Mouse (Mus musculus) MEL (cell line): Measurements from ENCODE around the gene Ctsw. TPM values are rescaled to one million over a fixed set of nuclear protein-coding genes. Genes with fewer than 3 reads are reported as not detected.
A peak's percentile ranks its signal among the peaks of the same experiment; 100 is the strongest.

Source experiments
- DNase-seq: peaks from one replicate; pipeline ENCODE4 v3.0.0; 2011; ENCODE audit warnings: low read depth, low spot score
- H3K27ac ChIP-seq: 2 replicates; pipeline ENCODE4 v1.5.1; 2012; ENCODE audit warnings: low read depth, mild to moderate bottlenecking, control low read depth, low read length, moderate library complexity; ENCODE audit not compliant: control insufficient read depth
- H3K27me3 ChIP-seq, 2 experiments: fragments of 150-350 bp in 1 of 2; sonication (generic) in 1 of 2; 2 replicates each; pipeline ENCODE4 v1.6.1; 2012; ENCODE audit warnings: low read length in 2 of 2, mild to moderate bottlenecking in 2 of 2, improper control_type of control experiment in 1 of 2, moderate library complexity in 1 of 2; ENCODE audit not compliant: insufficient read depth in 2 of 2, control insufficient read depth in 1 of 2
- H3K36me3 ChIP-seq, 2 experiments: 2 replicates each; pipeline ENCODE4 v1.6.1; 2012 to 2014; ENCODE audit warnings: low read length in 2 of 2, improper control_type of control experiment in 1 of 2, inconsistent platforms in 1 of 2, mild to moderate bottlenecking in 1 of 2; ENCODE audit not compliant: insufficient read depth in 2 of 2, control insufficient read depth in 1 of 2
- H3K4me1 ChIP-seq, 2 experiments: fragments of 150-350 bp in 1 of 2; sonication (generic) in 1 of 2; 2 replicates each; pipeline ENCODE4 v1.6.1; 2012; ENCODE audit warnings: low read length in 2 of 2, improper control_type of control experiment in 1 of 2, mild to moderate bottlenecking in 1 of 2; ENCODE audit not compliant: insufficient read depth in 2 of 2, control insufficient read depth in 1 of 2
- H3K4me3 ChIP-seq, 2 experiments: fragments of 150-350 bp in 1 of 2; sonication (generic) in 1 of 2; 2 replicates each; pipeline ENCODE4 v1.5.1; 2012; ENCODE audit warnings: low read depth in 2 of 2, low read length in 2 of 2, mild to moderate bottlenecking in 2 of 2, moderate library complexity in 2 of 2, control low read depth in 1 of 2, improper control_type of control experiment in 1 of 2; ENCODE audit not compliant: control insufficient read depth in 1 of 2, insufficient read depth in 1 of 2
- H3K79me2 ChIP-seq: 2 replicates; pipeline ENCODE4 v1.6.1; 2012; ENCODE audit warnings: mild to moderate bottlenecking, low read length, moderate library complexity; ENCODE audit not compliant: control insufficient read depth, poor library complexity, insufficient read depth
- H3K9ac ChIP-seq: 2 replicates; pipeline ENCODE4 v1.6.1; 2012; ENCODE audit warnings: low read depth, mild to moderate bottlenecking, control low read depth, low read length, moderate library complexity; ENCODE audit not compliant: control insufficient read depth, poor library complexity, severe bottlenecking
- H3K9me3 ChIP-seq: fragments of 150-350 bp; sonication (generic); replicated peaks from 2 replicates; pipeline ENCODE4 v1.6.1; 2012; ENCODE audit warnings: mild to moderate bottlenecking, low read length, improper control_type of control experiment, moderate library complexity; ENCODE audit not compliant: insufficient read depth
- BHLHE40 ChIP-seq: IDR thresholded peaks from 2 replicates; pipeline ENCODE4 v1.6.1; 2012; ENCODE audit warnings: low read depth, mild to moderate bottlenecking, inconsistent platforms, low read length, improper control_type of control experiment, borderline replicate concordance
- CHD1 ChIP-seq: IDR thresholded peaks from 2 replicates; pipeline ENCODE4 v1.6.1; 2012; ENCODE audit warnings: low read depth, mild to moderate bottlenecking, inconsistent platforms, low read length, improper control_type of control experiment
- CHD2 ChIP-seq: IDR thresholded peaks from 2 replicates; pipeline ENCODE4 v1.6.1; 2011; ENCODE audit warnings: low read length, improper control_type of control experiment
- CTCF ChIP-seq, 3 experiments: IDR thresholded peaks in 2 of 3; conservative IDR thresholded peaks in 1 of 3; 2 replicates each; pipeline ENCODE4 v1.5.1; 2011 to 2012; ENCODE audit warnings: low read length in 3 of 3, low read depth in 2 of 3, mild to moderate bottlenecking in 2 of 3, improper control_type of control experiment in 1 of 3, inconsistent platforms in 1 of 3, mixed read lengths in 1 of 3, moderate library complexity in 1 of 3; ENCODE audit not compliant: control insufficient read depth in 1 of 3, insufficient read depth in 1 of 3, poor library complexity in 1 of 3, severe bottlenecking in 1 of 3
- E2F4 ChIP-seq: IDR thresholded peaks from 2 replicates; pipeline ENCODE4 v1.6.1; 2011; ENCODE audit warnings: low read depth, low read length, improper control_type of control experiment, borderline replicate concordance
- ELF1 ChIP-seq: IDR thresholded peaks from 2 replicates; pipeline ENCODE4 v1.6.1; 2014; ENCODE audit warnings: low read depth, mild to moderate bottlenecking, inconsistent platforms, low read length, improper control_type of control experiment, moderate library complexity
- ETS1 ChIP-seq: IDR thresholded peaks from 2 replicates; pipeline ENCODE4 v1.6.1; 2012; ENCODE audit warnings: low read depth, mild to moderate bottlenecking, inconsistent platforms, low read length, improper control_type of control experiment, moderate library complexity
- GABPA ChIP-seq: IDR thresholded peaks from 2 replicates; pipeline ENCODE4 v1.6.1; 2012; ENCODE audit warnings: low read depth, mild to moderate bottlenecking, inconsistent platforms, low read length, improper control_type of control experiment, moderate library complexity
- GATA1 ChIP-seq: IDR thresholded peaks from 2 replicates; pipeline ENCODE4 v1.6.1; 2011; ENCODE audit warnings: low read depth, low read length, improper control_type of control experiment
- HCFC1 ChIP-seq: IDR thresholded peaks from 2 replicates; pipeline ENCODE4 v1.6.1; 2012; ENCODE audit warnings: low read depth, mild to moderate bottlenecking, inconsistent platforms, low read length, improper control_type of control experiment, moderate library complexity
- JUND ChIP-seq: IDR thresholded peaks from 2 replicates; pipeline ENCODE4 v1.6.1; 2011; ENCODE audit warnings: low read depth, mild to moderate bottlenecking, improper control_type of control experiment, low read length
- KAT2A ChIP-seq: conservative IDR thresholded peaks from 2 replicates; pipeline ENCODE4 v1.6.1; 2012; ENCODE audit warnings: low read depth, low read length, improper control_type of control experiment, inconsistent platforms
- MAFK ChIP-seq: IDR thresholded peaks from 2 replicates; pipeline ENCODE4 v1.6.1; 2011; ENCODE audit warnings: low read depth, mild to moderate bottlenecking, low read length, improper control_type of control experiment, borderline replicate concordance
- MAX ChIP-seq: IDR thresholded peaks from 2 replicates; pipeline ENCODE4 v1.6.1; 2011; ENCODE audit warnings: low read length, improper control_type of control experiment
- MAZ ChIP-seq: IDR thresholded peaks from 2 replicates; pipeline ENCODE4 v1.6.1; 2012; ENCODE audit warnings: low read depth, mild to moderate bottlenecking, inconsistent platforms, low read length, improper control_type of control experiment
- MEF2A ChIP-seq: IDR thresholded peaks from 2 replicates; pipeline ENCODE4 v1.6.1; 2014; ENCODE audit warnings: low read depth, mild to moderate bottlenecking, inconsistent platforms, low read length, improper control_type of control experiment; ENCODE audit not compliant: poor library complexity, insufficient replicate concordance, severe bottlenecking; ENCODE audit errors: extremely low read depth
- MXI1 ChIP-seq: IDR thresholded peaks from 2 replicates; pipeline ENCODE4 v1.6.1; 2011; ENCODE audit warnings: mild to moderate bottlenecking, low read depth, low read length, improper control_type of control experiment
- MYC ChIP-seq: IDR thresholded peaks from 2 replicates; pipeline ENCODE4 v1.6.1; 2011; ENCODE audit warnings: low read depth, mild to moderate bottlenecking, low read length, improper control_type of control experiment, moderate library complexity
- NRF1 ChIP-seq: IDR thresholded peaks from 2 replicates; pipeline ENCODE4 v1.6.1; 2014; ENCODE audit warnings: low read depth, mild to moderate bottlenecking, inconsistent platforms, low read length, improper control_type of control experiment, moderate library complexity; ENCODE audit not compliant: poor library complexity, insufficient read depth, severe bottlenecking
- POLR2A ChIP-seq, 2 experiments: IDR thresholded peaks; 2 replicates each; pipeline ENCODE4 v1.6.1; 2011 to 2012; ENCODE audit warnings: low read length in 2 of 2, mild to moderate bottlenecking in 2 of 2, control low read depth in 1 of 2, improper control_type of control experiment in 1 of 2, low read depth in 1 of 2, moderate library complexity in 1 of 2; ENCODE audit not compliant: control insufficient read depth in 1 of 2, insufficient read depth in 1 of 2, poor library complexity in 1 of 2
- RAD21 ChIP-seq: IDR thresholded peaks from 2 replicates; pipeline ENCODE4 v1.6.1; 2011; ENCODE audit warnings: mild to moderate bottlenecking, low read depth, low read length, improper control_type of control experiment
- RCOR1 ChIP-seq: IDR thresholded peaks from 2 replicates; pipeline ENCODE4 v1.6.1; 2012; ENCODE audit warnings: low read depth, mild to moderate bottlenecking, inconsistent platforms, low read length, improper control_type of control experiment
- SIN3A ChIP-seq: IDR thresholded peaks from 2 replicates; pipeline ENCODE4 v1.6.1; 2012; ENCODE audit warnings: low read length, improper control_type of control experiment, inconsistent platforms
- SMC3 ChIP-seq: IDR thresholded peaks from 2 replicates; pipeline ENCODE4 v1.6.1; 2011; ENCODE audit warnings: low read depth, low read length, improper control_type of control experiment
- TAL1 ChIP-seq: IDR thresholded peaks from 2 replicates; pipeline ENCODE4 v1.6.1; 2012; ENCODE audit warnings: mild to moderate bottlenecking, inconsistent platforms, low read length, moderate library complexity, mixed read lengths
- TBP ChIP-seq: IDR thresholded peaks from 2 replicates; pipeline ENCODE4 v1.8.0; 2011; ENCODE audit warnings: low read depth, low read length, improper control_type of control experiment
- UBTF ChIP-seq: IDR thresholded peaks from 2 replicates; pipeline ENCODE4 v1.6.1; 2012; ENCODE audit warnings: low read depth, mild to moderate bottlenecking, inconsistent platforms, low read length, improper control_type of control experiment, moderate library complexity, borderline replicate concordance; ENCODE audit not compliant: insufficient read depth
- USF2 ChIP-seq, 2 experiments: IDR thresholded peaks; 2 replicates each; pipeline ENCODE4 v1.6.1; 2011 to 2012; ENCODE audit warnings: improper control_type of control experiment in 2 of 2, low read length in 2 of 2, borderline replicate concordance in 1 of 2, inconsistent platforms in 1 of 2, low read depth in 1 of 2, mild to moderate bottlenecking in 1 of 2; ENCODE audit not compliant: insufficient read depth in 1 of 2
- ZC3H11A ChIP-seq: IDR thresholded peaks from 2 replicates; pipeline ENCODE4 v1.6.1; 2012; ENCODE audit warnings: low read depth, mild to moderate bottlenecking, inconsistent platforms, low read length, improper control_type of control experiment
- ZKSCAN1 ChIP-seq: IDR thresholded peaks from 2 replicates; pipeline ENCODE4 v1.6.1; 2012; ENCODE audit warnings: low read depth, mild to moderate bottlenecking, inconsistent platforms, low read length, improper control_type of control experiment, moderate library complexity
- ZMIZ1 ChIP-seq: IDR thresholded peaks from 2 replicates; pipeline ENCODE4 v1.6.1; 2012; ENCODE audit warnings: low read depth, mild to moderate bottlenecking, inconsistent platforms, low read length, improper control_type of control experiment, moderate library complexity
- ZNF384 ChIP-seq: IDR thresholded peaks from 2 replicates; pipeline ENCODE4 v1.6.1; 2012; ENCODE audit warnings: low read depth, mild to moderate bottlenecking, inconsistent platforms, low read length, improper control_type of control experiment
- polyA plus RNA-seq, 2 experiments: library from polyadenylated mRNA; stranded (reverse) in 1 of 2; unstranded in 1 of 2; fragments of >175 nt in 1 of 2; fragments of >200 nt in 1 of 2; gene quantifications; 2 replicates each; pipeline versions ENCODE4 v1.2.1 to v1.2.4; 2012; ENCODE audit warnings: low replicate concordance in 2 of 2, low read depth in 1 of 2; ENCODE audit not compliant: insufficient read length in 2 of 2, insufficient read depth in 1 of 2, missing spikeins in 1 of 2
- total RNA-seq: library from RNA; depleted of rRNA; stranded (reverse); fragments of 300-350 nt; gene quantifications from 2 replicates; pipeline ENCODE4 v1.2.3, GENCODE M21; 2012

Ctsw gene
- total and polyA plus RNA-seq, 3 experiments, result 0.15 to 0.39 TPM; not detected in 1

GRCm38 (mm10) chr19:5428083-5428482, 40.2 kb downstream of the Ctsw start:
- TF ChIP-seq ZC3H11A (peak; percentile 42), RAD21 (peak; percentile 76), GABPA (no peak), SIN3A (peak; percentile 45; the same call in 1 of the 2 replicates), NRF1 (no peak), MAZ (no peak), MYC (peak; percentile 45; the same call in 1 of the 2 replicates), POLR2A (IDR thresholded peaks at IDR 0.05; ENCODE audit: control insufficient read depth in 1 of 2, insufficient read depth in 1 of 2, low read depth in 1 of 2, low read length in 2 of 2, poor library complexity in 1 of 2) (no peak), ZKSCAN1 (no peak), ZNF384 (no peak), CHD2 (no peak), TAL1 (no peak), MXI1 (no peak), BHLHE40 (no peak), KAT2A (no peak), MAFK (no peak), GATA1 (no peak), CHD1 (no peak), HCFC1 (no peak), UBTF (no peak), MAX (no peak), ELF1 (no peak), JUND (no peak), CTCF (IDR thresholded peaks at IDR 0.05 in 2 of 3, conservative IDR thresholded peaks at IDR 0.05 in 1 of 3; ENCODE audit: control insufficient read depth in 1 of 3, insufficient read depth in 1 of 3, low read depth in 2 of 3, low read length in 3 of 3, poor library complexity in 1 of 3, severe bottlenecking in 1 of 3) (peak; percentile 33 to 74 (median 57)), RCOR1 (no peak), SMC3 (peak; percentile 69), ETS1 (no peak), ZMIZ1 (no peak), MEF2A (no peak), E2F4 (no peak), USF2 (IDR thresholded peaks at IDR 0.05; ENCODE audit: borderline replicate concordance in 1 of 2, insufficient read depth in 1 of 2, low read depth in 1 of 2, low read length in 2 of 2) (no peak), TBP (0 out of 2 replicates have a peak, but pooled peaks have one; percentile 11)
- Histone ChIP-seq H3K79me2 (peaks cover 24% of the 10 kb centered on the region), H3K9ac (no peak overlapping the region), H3K4me3 (no peak overlapping the region), H3K36me3 (peaks cover 0 to 5% of the 10 kb centered on the region in 2 experiments; a peak in 2 of 4 replicates), H3K9me3 (no peaks in the 10 kb centered on the region), H3K27ac (no peak overlapping the region), H3K27me3 (no peaks in the 10 kb centered on the region), H3K4me1 (peaks cover 0 to 19% of the 10 kb centered on the region in 2 experiments; a peak in 2 of 4 replicates)
- peak; percentile 71 for DNase-seq
